Mouse (Mus musculus) spleen, adult 2 months (tissue): ENCODE measurements around the gene Klhl29.

Source experiments
- CTCF ChIP-seq: fragments of 200-500 bp; IDR thresholded peaks from 2 replicates; pipeline ENCODE4 v1.5.1; 2011; ENCODE audit warnings: mild to moderate bottlenecking, inconsistent platforms; ENCODE audit not compliant: insufficient read depth, insufficient read length, insufficient replicate concordance; ENCODE audit errors: extremely low read depth
- POLR2A ChIP-seq: fragments of 200-500 bp; IDR thresholded peaks from 2 replicates; pipeline ENCODE4 v1.6.1; 2011; ENCODE audit warnings: low read depth, low read length, inconsistent platforms

- TF ChIP-seq POLR2A (no peak), CTCF (no peak)
Observed at GRCm38 (mm10) chr12:5413976-5414375, 38.5 kb upstream of the Klhl29 start.
